Mouse (Mus musculus) left cerebral cortex, postnatal 14 days (tissue): Measurements from ENCODE around the gene Klhl3. TPM values are rescaled to one million over a fixed set of nuclear protein-coding genes. Genes with fewer than 3 reads are reported as not detected.

ENCODE experiments used
- DNase-seq, 2 experiments: peaks; one replicate each; pipeline ENCODE4 v3.0.0; 2021 to 2022; ENCODE audit warnings: low spot score in 2 of 2, mixed read lengths in 1 of 2
- intact Hi-C: fragments of 180-260 bp; cut with DNase I; formaldehyde crosslinking; loops from one replicate; pipeline ENCODE4 v1.15.1; 2025
- total RNA-seq, 2 experiments: library from RNA; stranded (reverse); gene quantifications; 2 replicates each; pipeline ENCODE4 v1.2.3; 2021

Klhl3 gene
- total RNA-seq, 2 experiments from 2014 or later, result 28.0 to 30.2 TPM

- intact Hi-C loops, result no loop called here
- peak in 1 of 2 experiments; percentile 19 for DNase-seq
Measured at GRCm38 (mm10) chr13:58126862-58127765, 13.7 kb upstream of the Klhl3 start.

GRCm38 (mm10) chr13:58126126-58126525 lies 12.7 kb upstream of the Klhl3 start:
- peak; percentile 40 to 48 for DNase-seq
- intact Hi-C loops, result no loop called here

DNA sequence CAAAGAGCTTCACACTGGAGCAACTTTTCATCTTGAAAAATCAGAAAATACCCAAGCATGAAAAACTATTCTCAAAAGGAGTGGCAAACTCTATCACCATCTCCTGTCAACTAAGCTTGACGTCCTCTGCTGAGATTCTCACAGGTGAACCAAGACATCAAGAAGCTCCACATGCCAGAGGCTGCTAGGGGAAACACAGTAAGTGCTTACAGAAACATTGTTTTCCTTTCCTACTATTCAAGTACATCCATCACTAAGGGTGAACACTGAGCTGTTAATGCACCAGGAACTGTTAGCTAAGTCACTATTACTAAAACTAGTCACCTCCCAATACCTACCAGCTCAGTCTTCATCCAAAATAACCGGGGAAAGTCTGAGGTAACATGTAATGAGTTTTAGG lies 11.6 kb upstream of the Klhl3 start:
- no peak for DNase-seq
- intact Hi-C loops, result no loop called here

DNA sequence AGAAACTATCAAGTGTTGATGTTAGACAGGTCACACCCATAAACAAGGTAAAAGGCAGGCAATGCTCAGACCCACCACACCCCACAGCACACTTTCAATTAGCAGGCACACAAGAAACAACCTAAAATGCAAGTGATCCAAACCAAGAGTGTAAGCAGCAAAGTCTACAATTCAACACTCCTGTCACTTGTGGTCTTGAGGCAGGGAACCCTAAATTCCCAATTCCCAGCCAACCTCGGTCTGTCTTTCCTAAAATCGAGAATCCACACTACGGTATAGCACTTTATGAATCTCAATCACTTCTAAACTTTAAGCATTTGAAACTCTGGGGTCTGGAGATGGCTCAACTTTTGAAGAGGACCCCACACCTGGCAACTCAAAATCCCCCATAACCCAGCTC lies 10.9 kb upstream of the Klhl3 start:
- no peak for DNase-seq

GRCm38 (mm10) chr13:58123381-58123780 lies 10.0 kb upstream of the Klhl3 start:
- no peak for DNase-seq
- intact Hi-C loops, result no loop called here

More for the DNA sequence above, 10.9 kb upstream of the Klhl3 start:
- intact Hi-C loops, result no loop called here

GRCm38 (mm10) chr13:58122786-58123297 lies 9.4 kb upstream of the Klhl3 start:
- no peak for DNase-seq
- intact Hi-C loops, result no loop called here

GRCm38 (mm10) chr13:58117318-58118017 lies 4.1 kb upstream of the Klhl3 start:
- peak; percentile 40 to 51 for DNase-seq
- intact Hi-C loops, result no loop called here

DNA sequence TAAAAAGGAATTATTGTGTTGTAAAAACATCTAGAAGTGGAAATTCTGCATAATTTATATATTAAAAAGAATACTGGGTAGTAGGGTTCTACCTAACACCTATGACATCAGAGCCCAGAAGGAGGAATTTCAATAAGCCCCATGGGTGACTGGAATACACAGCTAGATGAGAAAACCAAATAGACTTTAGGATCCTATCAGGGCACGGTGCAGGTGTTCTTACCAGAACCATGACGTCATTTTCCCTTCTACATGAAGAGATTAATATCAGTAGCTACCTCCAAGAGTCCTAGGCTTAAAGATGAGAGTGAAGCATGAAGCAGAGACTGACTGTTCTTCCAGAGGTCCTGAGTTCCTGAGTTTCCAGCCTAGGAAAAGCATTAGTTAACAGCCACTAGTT lies 3.4 kb upstream of the Klhl3 start:
- DNase-seq, result no peak
- intact Hi-C loops, result no loop called here

DNA sequence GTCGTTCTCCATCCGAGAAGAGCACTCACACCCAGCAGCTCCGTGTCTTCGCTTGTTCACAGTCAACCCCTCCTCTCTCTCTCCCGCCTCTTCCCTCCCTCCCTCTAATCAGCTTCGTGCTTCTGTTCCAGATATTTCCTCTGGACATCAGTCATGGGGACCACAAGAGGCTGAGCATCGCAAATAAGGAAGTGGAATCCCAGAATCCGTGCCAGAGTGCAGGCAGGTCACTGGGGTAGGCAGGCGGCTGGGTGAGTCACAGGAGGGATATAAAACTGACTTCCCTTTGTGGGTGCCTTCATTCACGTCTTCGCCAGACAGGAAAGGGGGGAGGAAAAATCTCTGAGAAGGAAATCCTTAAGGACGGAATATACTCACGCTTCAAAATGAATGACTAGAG lies 1.8 kb upstream of the Klhl3 start:
- intact Hi-C loops, result no loop called here
- no peak for DNase-seq

DNA sequence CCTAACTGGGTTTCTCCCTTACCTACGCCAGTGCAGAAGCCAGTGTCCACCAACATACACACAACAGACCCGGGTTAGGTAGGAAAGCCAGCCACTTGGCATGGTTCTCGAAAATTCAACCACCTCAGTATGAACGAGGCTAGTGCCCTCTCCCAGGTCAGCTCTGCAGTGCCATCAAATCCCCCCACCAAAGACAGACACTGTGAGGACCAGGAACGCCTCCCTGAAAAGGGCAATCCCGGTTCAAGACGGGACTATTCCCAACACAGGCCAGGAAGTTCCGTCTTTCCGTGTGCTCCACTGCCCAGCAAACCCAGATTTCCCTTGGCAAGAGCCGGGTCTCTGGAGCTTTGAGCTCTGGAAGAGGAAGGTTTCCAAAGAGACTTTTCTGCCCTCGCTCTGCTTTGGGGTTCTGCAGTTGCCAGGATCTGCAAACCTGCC lies 771 bp downstream of the Klhl3 start:
- intact Hi-C loops, result loop anchor here (1.0 to 5.0 kb wide), 3 partner anchors 40 to 100 kb away; no protein-coding TSS in a partner anchor
- no peak for DNase-seq

DNA sequence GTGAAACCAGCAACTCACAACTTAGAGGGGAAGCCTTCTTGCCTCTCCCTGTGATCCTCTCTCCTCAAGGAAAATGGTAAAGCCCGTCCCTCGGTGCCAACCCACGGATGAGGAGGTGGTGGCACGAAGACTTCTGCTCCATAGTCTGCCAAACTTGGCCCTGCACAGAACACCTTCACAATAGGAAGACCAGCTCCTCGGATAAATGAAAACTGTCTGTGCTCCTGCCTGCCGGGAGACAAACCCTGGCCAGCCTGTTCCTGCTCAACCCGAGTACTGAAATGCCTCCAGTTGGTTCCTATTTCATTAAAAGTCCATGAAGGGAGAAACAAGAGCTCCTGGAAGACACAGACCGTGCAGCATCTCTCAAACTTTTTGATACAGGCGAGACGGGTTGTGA lies 1.2 kb downstream of the Klhl3 start:
- DNase-seq, result peak; percentile 33 to 37
- intact Hi-C loops, result loop anchor here (2.0 to 5.0 kb wide), 2 partner anchors 40 to 99 kb away; no protein-coding TSS in a partner anchor

DNA sequence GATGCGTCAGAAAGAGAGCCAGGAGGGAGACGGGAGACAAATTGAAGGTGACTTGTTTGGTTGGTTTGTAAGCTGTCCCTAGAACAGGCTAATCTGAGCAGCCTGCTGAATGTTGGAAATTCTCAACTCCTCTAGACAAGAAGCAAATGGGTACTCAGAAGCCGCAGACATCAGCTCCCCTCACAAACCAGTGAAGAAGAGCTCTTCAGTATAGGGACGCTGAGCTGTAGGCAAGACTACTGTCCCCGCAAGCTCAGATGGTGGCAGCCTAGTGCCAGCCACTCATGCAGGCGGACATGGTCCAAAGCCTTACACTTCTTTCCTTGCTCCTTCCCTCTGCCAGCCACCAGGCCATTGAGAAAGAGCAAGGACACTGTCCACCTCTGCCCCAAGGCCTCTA lies 2.1 kb downstream of the Klhl3 start:
- peak in 1 of 2 experiments; percentile 46 for DNase-seq

GRCm38 (mm10) chr13:58090643-58091042 lies 22.7 kb downstream of the Klhl3 start:
- DNase-seq, result peak; percentile 77 to 84
- intact Hi-C loops, result no loop called here

More for the DNA sequence above, 2.1 kb downstream of the Klhl3 start:
- intact Hi-C loops, result loop anchor here (5.0 kb wide), 1 partner anchor 39 kb away; no protein-coding TSS in a partner anchor

DNA sequence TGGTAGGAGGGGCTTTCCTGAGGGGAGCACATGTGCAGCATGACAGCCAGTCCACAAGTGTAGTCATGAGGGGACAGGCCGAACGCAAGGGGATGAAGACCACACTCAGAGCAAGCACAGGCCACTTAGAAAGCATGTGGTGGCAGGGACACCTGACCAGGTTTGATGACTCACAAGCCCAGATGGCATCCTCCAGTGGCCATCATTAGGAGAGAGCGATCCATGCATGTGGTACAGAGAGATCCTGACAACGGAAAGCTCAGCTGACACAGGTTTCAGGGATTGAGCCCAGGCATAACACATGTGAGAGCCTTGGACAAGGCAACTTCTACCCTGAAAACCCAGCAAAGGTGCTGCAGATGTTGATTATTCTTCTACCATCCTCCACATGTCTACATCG lies 29.0 kb downstream of the Klhl3 start:
- intact Hi-C loops, result no loop called here
- no peak for DNase-seq

- intact Hi-C loops, result no loop called here
- no peak for DNase-seq
Measured at GRCm38 (mm10) chr13:58083521-58083920, 29.9 kb downstream of the Klhl3 start.

- DNase-seq, result no peak
- intact Hi-C loops, result no loop called here
Measured at GRCm38 (mm10) chr13:58083048-58083447, 30.3 kb downstream of the Klhl3 start.

DNA sequence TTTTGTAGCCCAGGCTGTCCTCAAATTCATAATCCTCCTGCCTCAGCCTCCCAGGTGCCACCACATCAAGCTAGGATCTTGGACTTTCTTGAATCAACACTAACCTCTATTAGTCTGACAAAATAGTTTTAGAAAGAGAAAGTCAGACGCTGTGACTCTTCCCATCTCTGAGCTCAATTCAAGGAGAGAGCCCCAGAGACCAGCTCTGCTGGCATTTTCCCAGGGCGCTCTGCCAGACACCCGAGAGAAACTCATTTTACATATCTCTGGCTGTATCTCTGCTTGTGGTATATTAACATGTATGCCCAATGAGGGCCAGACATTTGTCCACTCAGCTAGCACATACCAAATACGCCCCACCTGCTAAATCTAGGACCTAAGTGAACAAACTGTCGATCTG lies 35.0 kb downstream of the Klhl3 start:
- DNase-seq, result no peak
- intact Hi-C loops, result no loop called here

DNA sequence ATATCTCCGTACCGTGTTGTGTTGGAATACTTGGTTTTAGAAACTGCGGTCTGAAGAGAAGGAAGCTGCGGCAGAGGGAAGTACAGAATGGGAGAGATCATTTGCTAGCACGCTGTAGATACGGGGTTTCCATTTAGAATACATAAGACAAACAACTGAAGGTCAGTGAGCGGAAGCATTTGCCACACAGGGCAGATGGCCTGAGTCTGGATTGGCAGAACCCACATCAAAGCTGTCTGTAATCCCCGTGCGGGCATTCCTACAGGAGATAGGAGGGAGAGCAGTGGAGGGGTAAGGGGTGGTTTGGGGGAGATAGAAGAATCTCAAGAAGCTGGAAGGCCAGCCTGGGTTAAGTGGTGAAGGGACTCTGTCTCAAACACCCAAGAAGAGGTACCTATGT lies 38.5 kb downstream of the Klhl3 start:
- DNase-seq, result no peak
- intact Hi-C loops, result loop anchor here (5.0 kb wide), 2 partner anchors 37 to 38 kb away; partner anchors contain the start of gene Klhl3

GRCm38 (mm10) chr13:58074466-58074865 lies 38.9 kb downstream of the Klhl3 start:
- peak; percentile 63 to 87 for DNase-seq

More at GRCm38 (mm10) chr13:58074466-58074865, 38.9 kb downstream of the Klhl3 start:
- intact Hi-C loops, result loop anchor here (5.0 kb wide), 2 partner anchors 37 to 38 kb away; partner anchors contain the start of gene Klhl3
